ENCODE assay signal across 21 mouse cellular contexts in the genomic region with DNA sequence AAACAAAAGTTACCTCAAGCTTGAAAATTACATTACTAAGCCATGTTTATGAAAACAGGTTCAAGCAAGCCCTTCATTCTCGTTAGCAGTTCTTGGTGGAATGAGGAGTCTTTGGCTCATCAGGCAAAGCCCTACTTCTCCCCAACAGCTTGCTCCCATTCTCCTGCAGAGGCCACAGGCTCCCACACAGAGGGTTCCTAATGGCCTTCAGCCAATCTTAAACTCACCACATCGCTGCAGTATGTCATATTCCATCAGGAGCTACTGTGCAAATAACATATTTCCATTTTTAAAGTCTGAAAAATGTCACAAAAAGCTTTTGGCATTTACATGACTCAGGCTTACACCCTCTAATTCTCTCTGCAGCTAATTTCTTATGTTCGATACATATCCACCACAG.
"Had no signal": no experiment of that assay in that cellular context is flagged by ENCODE, and none has a peak within 500 bp of the region (broad histone marks: within the 10 kb centered on the region; RNA-seq: fewer than 3 reads in every experiment).

No protein-coding gene starts in this region.

- H3K4me2 ChIP-seq: limb, embryonic 13.5 days; liver, embryonic 12.5 days; liver, embryonic 15.5 days; midbrain, embryonic 12.5 days; midbrain, embryonic 15.5 days; neural tube, embryonic 12.5 days; neural tube, embryonic 15.5 days had no signal

- H3K9ac ChIP-seq: limb, embryonic 13.5 days; liver, embryonic 12.5 days; liver, embryonic 15.5 days; midbrain, embryonic 12.5 days; midbrain, embryonic 15.5 days; neural tube, embryonic 12.5 days; neural tube, embryonic 15.5 days had no signal

- DNase-seq: kidney, adult 11 months; kidney, adult 9 months; kidney, postnatal 14 days; kidney, postnatal 4 days; liver; lung, adult 18-20 months; right cerebral cortex, adult 18-20 months; right cerebral cortex, postnatal 25 days; thymus, adult 2 months; thymus, postnatal 14 days; thymus, postnatal 4 days had no signal

- ATAC-seq: liver, embryonic 12.5 days; midbrain, embryonic 15.5 days had no signal

- H3K27me3 ChIP-seq: limb, embryonic 13.5 days; liver, embryonic 12.5 days; liver, embryonic 15.5 days; midbrain, embryonic 12.5 days; midbrain, embryonic 15.5 days; neural tube, embryonic 12.5 days; neural tube, embryonic 15.5 days had no signal

- H3K9me3 ChIP-seq: limb, embryonic 10.5 days; limb, embryonic 13.5 days; liver, embryonic 12.5 days; liver, embryonic 15.5 days; midbrain, embryonic 12.5 days; midbrain, embryonic 15.5 days; neural tube, embryonic 12.5 days; neural tube, embryonic 15.5 days had no signal

- H3K36me3 ChIP-seq: limb, embryonic 10.5 days; limb, embryonic 13.5 days; liver, embryonic 12.5 days; liver, embryonic 15.5 days; midbrain, embryonic 12.5 days; midbrain, embryonic 15.5 days; neural tube, embryonic 12.5 days; neural tube, embryonic 15.5 days had no signal

- H3K4me1 ChIP-seq: limb, embryonic 10.5 days; limb, embryonic 13.5 days; liver, embryonic 12.5 days; liver, embryonic 15.5 days; midbrain, embryonic 12.5 days; midbrain, embryonic 15.5 days; neural tube, embryonic 12.5 days; neural tube, embryonic 15.5 days had no signal

- H3K27ac ChIP-seq: layer of hippocampus, adult 2 months; limb, embryonic 10.5 days; limb, embryonic 13.5 days; liver, embryonic 12.5 days; liver, embryonic 15.5 days; macrophage; midbrain, embryonic 12.5 days; midbrain, embryonic 15.5 days; neural tube, embryonic 12.5 days; neural tube, embryonic 15.5 days had no signal

- H3K4me3 ChIP-seq: layer of hippocampus, adult 2 months; limb, embryonic 10.5 days; limb, embryonic 13.5 days; liver, embryonic 12.5 days; liver, embryonic 15.5 days; midbrain, embryonic 12.5 days; midbrain, embryonic 15.5 days; neural tube, embryonic 12.5 days; neural tube, embryonic 15.5 days had no signal
